Mouse (Mus musculus): ENCODE results near the gene Olfr594. TPM values are rescaled to one million over a fixed set of nuclear protein-coding genes. Genes with fewer than 3 reads are reported as not detected.
"Not testable (repeated sequence)": the region's sequence is repeated elsewhere in the genome, so short reads cannot be mapped to it uniquely, and the experiment has no call there.

Olfr594 gene
- not detected in 2 replicates for polyA plus RNA-seq (2014; fragmentation: Nextera tagmentation; extraction: Ambion mirVana)

GRCm38 (mm10) chr7:103216696-103217095, at the start of gene Olfr594:
Gene Olfr594 (plus strand): TSS chr7:103216996.
- H3K36me3 ChIP-seq (ENCODE audit: control insufficient read depth, insufficient read depth, low read length), result no peaks in the 10 kb centered on the region
- no peak within 1 kb of the TSS for H3K27ac ChIP-seq (ENCODE audit: low read depth, low read length)
- H3K4me2 ChIP-seq (ENCODE audit: low read depth, low read length), result no peak within 1 kb of the TSS
- no peaks in the 10 kb centered on the region for H3K9me3 ChIP-seq (ENCODE audit: control insufficient read depth, low read length)
- no peaks in the 10 kb centered on the region for H3K4me1 ChIP-seq (ENCODE audit: control insufficient read depth, insufficient read depth, low read length)
- H3K27me3 ChIP-seq (ENCODE audit: control insufficient read depth, insufficient read depth, low read length), result no peaks in the 10 kb centered on the region
- H3K4me3 ChIP-seq (ENCODE audit: low read depth, low read length), result no peak within 1 kb of the TSS
- H3K9ac ChIP-seq (replicated peaks; ENCODE audit: low read depth, low read length), result no peak within 1 kb of the TSS
- no peak for ATAC-seq (ENCODE audit: low read depth)

DNA sequence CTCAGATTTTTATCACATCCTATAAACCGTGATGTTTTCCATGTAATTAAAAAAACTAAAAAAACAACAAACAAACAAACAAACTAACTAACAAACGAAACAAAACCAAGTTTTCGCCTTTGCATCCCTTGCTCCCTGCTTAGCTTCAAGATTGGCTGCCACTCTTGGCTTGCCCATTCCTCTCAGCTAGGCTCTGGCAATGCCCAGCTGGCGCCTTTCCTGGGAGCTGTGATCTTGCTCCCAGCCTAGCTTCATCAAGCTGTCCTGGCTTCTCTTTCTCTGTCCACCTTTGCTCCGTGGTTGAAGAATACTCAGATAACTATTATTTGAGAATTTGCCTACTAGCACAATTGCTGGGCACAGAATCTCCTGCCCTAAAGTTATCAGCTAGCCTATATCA, 47.1 kb upstream of the Olfr594 start:
- no peak for ATAC-seq (ENCODE audit: low read depth)
- Histone ChIP-seq H3K9ac (replicated peaks; ENCODE audit: low read depth, low read length) (no peak overlapping the region), H3K4me2 (ENCODE audit: low read depth, low read length) (no peak overlapping the region), H3K4me3 (ENCODE audit: low read depth, low read length) (no peak overlapping the region), H3K4me1 (ENCODE audit: control insufficient read depth, insufficient read depth, low read length) (no peaks in the 10 kb centered on the region), H3K27ac (ENCODE audit: low read depth, low read length) (no peak overlapping the region), H3K36me3 (ENCODE audit: control insufficient read depth, insufficient read depth, low read length) (no peaks in the 10 kb centered on the region), H3K9me3 (ENCODE audit: control insufficient read depth, low read length) (no peaks in the 10 kb centered on the region), H3K27me3 (ENCODE audit: control insufficient read depth, insufficient read depth, low read length) (no peaks in the 10 kb centered on the region)
- WGBS, result 82% methylated on average over 5 of the region's 5 CpGs

DNA sequence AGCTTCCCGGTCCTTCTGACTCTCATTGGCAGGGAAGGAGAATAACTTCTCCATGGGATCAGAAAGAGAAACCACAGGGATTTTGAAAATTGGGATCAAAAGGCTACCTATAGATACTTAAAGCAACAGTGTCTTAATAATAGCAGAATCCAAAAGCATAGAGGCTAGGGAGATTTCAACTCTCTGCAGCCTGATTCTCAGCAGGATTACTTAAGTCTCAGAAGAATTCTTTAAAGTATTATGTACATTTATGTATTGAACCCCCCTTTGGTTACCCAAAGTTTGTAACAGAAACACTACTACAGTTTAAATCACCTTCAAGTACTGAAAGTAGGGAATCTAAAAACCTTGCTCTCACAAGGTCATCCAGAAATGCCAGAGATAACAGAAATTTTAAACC, 38.6 kb upstream of the Olfr594 start, which contains the start of gene Olfr591:
Gene Olfr591 (minus strand): TSS at position 101 of the 400 bp plus-strand sequence.
- Histone ChIP-seq H3K36me3 (ENCODE audit: control insufficient read depth, insufficient read depth, low read length) (no peaks in the 10 kb centered on the region), H3K27me3 (ENCODE audit: control insufficient read depth, insufficient read depth, low read length) (no peaks in the 10 kb centered on the region), H3K4me1 (ENCODE audit: control insufficient read depth, insufficient read depth, low read length) (no peaks in the 10 kb centered on the region), H3K4me2 (ENCODE audit: low read depth, low read length) (no peak within 1 kb of the TSS), H3K4me3 (ENCODE audit: low read depth, low read length) (no peak within 1 kb of the TSS), H3K9me3 (ENCODE audit: control insufficient read depth, low read length) (no peaks in the 10 kb centered on the region; the same call in 1 of the 2 replicates), H3K9ac (replicated peaks; ENCODE audit: low read depth, low read length) (no peak within 1 kb of the TSS), H3K27ac (ENCODE audit: low read depth, low read length) (no peak within 1 kb of the TSS)
- no peak for ATAC-seq (ENCODE audit: low read depth)
- WGBS, result 93% methylated on average over 1 of the region's 1 CpGs

- 73% methylated on average over 1 of the region's 1 CpGs for whole genome bisulfite sequencing
- ATAC-seq (ENCODE audit: low read depth); H3K4me2 ChIP-seq (ENCODE audit: low read depth, low read length): not testable (repeated sequence)
Measured at GRCm38 (mm10) chr7:103184503-103184902, 32.3 kb upstream of the Olfr594 start, which contains the start of gene Olfr592. Gene Olfr592 (plus strand): TSS chr7:103184803.

GRCm38 (mm10) chr7:103211562-103211961, 5.2 kb upstream of the Olfr594 start, which contains the start of gene Olfr593:
Gene Olfr593 (plus strand): TSS chr7:103211862.
- Histone ChIP-seq H3K9ac (replicated peaks; ENCODE audit: low read depth, low read length) (no peak within 1 kb of the TSS), H3K27me3 (ENCODE audit: control insufficient read depth, insufficient read depth, low read length) (no peaks in the 10 kb centered on the region), H3K9me3 (ENCODE audit: control insufficient read depth, low read length) (no peaks in the 10 kb centered on the region), H3K4me3 (ENCODE audit: low read depth, low read length) (no peak within 1 kb of the TSS), H3K27ac (ENCODE audit: low read depth, low read length) (no peak within 1 kb of the TSS), H3K4me1 (ENCODE audit: control insufficient read depth, insufficient read depth, low read length) (no peaks in the 10 kb centered on the region), H3K4me2 (ENCODE audit: low read depth, low read length) (no peak within 1 kb of the TSS), H3K36me3 (ENCODE audit: control insufficient read depth, insufficient read depth, low read length) (no peaks in the 10 kb centered on the region)
- WGBS, result 75% methylated on average over 1 of the region's 1 CpGs
- ATAC-seq (ENCODE audit: low read depth), result no peak

More at GRCm38 (mm10) chr7:103184503-103184902, 32.3 kb upstream of the Olfr594 start, which contains the start of gene Olfr592:
- not testable (repeated sequence) for H3K4me3 ChIP-seq (ENCODE audit: low read depth, low read length); H3K9me3 ChIP-seq (ENCODE audit: control insufficient read depth, low read length); H3K36me3 ChIP-seq (ENCODE audit: control insufficient read depth, insufficient read depth, low read length); H3K9ac ChIP-seq (replicated peaks; ENCODE audit: low read depth, low read length); H3K27me3 ChIP-seq (ENCODE audit: control insufficient read depth, insufficient read depth, low read length); H3K27ac ChIP-seq (ENCODE audit: low read depth, low read length); H3K4me1 ChIP-seq (ENCODE audit: control insufficient read depth, insufficient read depth, low read length)

DNA sequence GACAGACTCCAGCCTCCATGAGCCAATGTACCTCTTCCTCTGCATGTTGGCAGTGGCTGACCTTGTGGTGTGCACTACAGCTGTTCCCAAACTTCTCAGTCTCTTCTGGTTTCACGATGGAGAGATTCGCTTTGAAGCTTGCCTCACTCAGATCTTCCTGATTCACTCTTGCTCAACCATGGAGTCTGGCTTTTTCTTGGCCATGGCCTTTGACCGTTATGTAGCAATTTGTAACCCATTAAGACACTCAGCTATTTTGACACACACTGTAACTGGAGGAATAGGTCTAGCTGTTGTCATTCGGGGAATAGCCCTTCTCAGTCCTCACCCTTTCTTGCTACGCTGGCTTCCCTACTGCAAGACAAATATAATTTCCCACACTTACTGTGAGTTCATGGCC, 4.7 kb upstream of the Olfr594 start:
- WGBS, result 89% methylated on average over 5 of the region's 5 CpGs
- H3K9ac ChIP-seq (replicated peaks; ENCODE audit: low read depth, low read length); H3K4me1 ChIP-seq (ENCODE audit: control insufficient read depth, insufficient read depth, low read length); H3K27ac ChIP-seq (ENCODE audit: low read depth, low read length); H3K4me3 ChIP-seq (ENCODE audit: low read depth, low read length); ATAC-seq (ENCODE audit: low read depth); H3K4me2 ChIP-seq (ENCODE audit: low read depth, low read length); H3K36me3 ChIP-seq (ENCODE audit: control insufficient read depth, insufficient read depth, low read length); H3K27me3 ChIP-seq (ENCODE audit: control insufficient read depth, insufficient read depth, low read length); H3K9me3 ChIP-seq (ENCODE audit: control insufficient read depth, low read length): not testable (repeated sequence)

- ATAC-seq (ENCODE audit: low read depth); H3K4me2 ChIP-seq (ENCODE audit: low read depth, low read length); H3K9ac ChIP-seq (replicated peaks; ENCODE audit: low read depth, low read length); H3K4me1 ChIP-seq (ENCODE audit: control insufficient read depth, insufficient read depth, low read length); H3K9me3 ChIP-seq (ENCODE audit: control insufficient read depth, low read length); H3K36me3 ChIP-seq (ENCODE audit: control insufficient read depth, insufficient read depth, low read length); H3K27me3 ChIP-seq (ENCODE audit: control insufficient read depth, insufficient read depth, low read length); H3K4me3 ChIP-seq (ENCODE audit: low read depth, low read length); H3K27ac ChIP-seq (ENCODE audit: low read depth, low read length): not testable (repeated sequence)
Measured at GRCm38 (mm10) chr7:103252405-103252804, 35.6 kb downstream of the Olfr594 start, which contains the start of gene Usp17ld. Gene Usp17ld (minus strand): TSS chr7:103252505.

Small RNAs within 50 kb of the gene (microRNA-seq; reads per million reads assigned to microRNA genes)
- gene Gm23550 (not detected), gene Gm25171 (not detected)

Other genes starting within 250 kb of the Olfr594 start
- not detected in 2 replicates for gene Olfr577, start 241.1 kb upstream of the Olfr594 start, polyA plus RNA-seq (2014; fragmentation: Nextera tagmentation; extraction: Ambion mirVana)
- not detected in 2 replicates for gene Olfr578, start 227.7 kb upstream of the Olfr594 start, polyA plus RNA-seq (2014; fragmentation: Nextera tagmentation; extraction: Ambion mirVana)
- not detected in 2 replicates for gene Olfr582, start 179.0 kb upstream of the Olfr594 start, polyA plus RNA-seq (2014; fragmentation: Nextera tagmentation; extraction: Ambion mirVana)
- gene Olfr583, start 165.7 kb upstream of the Olfr594 start, polyA plus RNA-seq (2014; fragmentation: Nextera tagmentation; extraction: Ambion mirVana), result not detected in 2 replicates
- gene Olfr584, start 135.1 kb upstream of the Olfr594 start, polyA plus RNA-seq (2014; fragmentation: Nextera tagmentation; extraction: Ambion mirVana), result not detected in 2 replicates
- not detected in 2 replicates for gene Olfr585, start 119.3 kb upstream of the Olfr594 start, polyA plus RNA-seq (2014; fragmentation: Nextera tagmentation; extraction: Ambion mirVana)
- not detected in 2 replicates for gene Olfr586, start 91.4 kb upstream of the Olfr594 start, polyA plus RNA-seq (2014; fragmentation: Nextera tagmentation; extraction: Ambion mirVana)
- gene Olfr588-ps1, start 76.1 kb upstream of the Olfr594 start, polyA plus RNA-seq (2014; fragmentation: Nextera tagmentation; extraction: Ambion mirVana), result not detected in 2 replicates
- gene Olfr589, start 60.6 kb upstream of the Olfr594 start, polyA plus RNA-seq (2014; fragmentation: Nextera tagmentation; extraction: Ambion mirVana), result not detected in 2 replicates
- not detected in 2 replicates for gene Olfr591, start 38.7 kb upstream of the Olfr594 start, polyA plus RNA-seq (2014; fragmentation: Nextera tagmentation; extraction: Ambion mirVana)
- not detected in 2 replicates for gene Olfr592, start 32.2 kb upstream of the Olfr594 start, polyA plus RNA-seq (2014; fragmentation: Nextera tagmentation; extraction: Ambion mirVana)
- gene Olfr593, start 5.1 kb upstream of the Olfr594 start, polyA plus RNA-seq (2014; fragmentation: Nextera tagmentation; extraction: Ambion mirVana), result not detected in 2 replicates
- gene Usp17ld, start 35.5 kb downstream of the Olfr594 start, polyA plus RNA-seq (2014; fragmentation: Nextera tagmentation; extraction: Ambion mirVana), result not detected in 2 replicates
- gene Olfr596, start 88.7 kb downstream of the Olfr594 start, polyA plus RNA-seq (2014; fragmentation: Nextera tagmentation; extraction: Ambion mirVana), result not detected in 2 replicates
- gene Olfr597, start 99.3 kb downstream of the Olfr594 start, polyA plus RNA-seq (2014; fragmentation: Nextera tagmentation; extraction: Ambion mirVana), result not detected in 2 replicates
- gene Olfr598, start 106.6 kb downstream of the Olfr594 start, polyA plus RNA-seq (2014; fragmentation: Nextera tagmentation; extraction: Ambion mirVana), result not detected in 2 replicates
- not detected in 2 replicates for gene Olfr599, start 118.9 kb downstream of the Olfr594 start, polyA plus RNA-seq (2014; fragmentation: Nextera tagmentation; extraction: Ambion mirVana)
- gene Olfr600, start 132.7 kb downstream of the Olfr594 start, polyA plus RNA-seq (2014; fragmentation: Nextera tagmentation; extraction: Ambion mirVana), result not detected in 2 replicates
- gene Olfr601, start 145.7 kb downstream of the Olfr594 start, polyA plus RNA-seq (2014; fragmentation: Nextera tagmentation; extraction: Ambion mirVana), result not detected in 2 replicates
- not detected in 2 replicates for gene Olfr603, start 169.2 kb downstream of the Olfr594 start, polyA plus RNA-seq (2014; fragmentation: Nextera tagmentation; extraction: Ambion mirVana)
- not detected in 2 replicates for gene Usp17lc, start 198.1 kb downstream of the Olfr594 start, polyA plus RNA-seq (2014; fragmentation: Nextera tagmentation; extraction: Ambion mirVana)
- not detected in 2 replicates for gene Olfr605, start 228.4 kb downstream of the Olfr594 start, polyA plus RNA-seq (2014; fragmentation: Nextera tagmentation; extraction: Ambion mirVana)
- not detected in 2 replicates for gene Olfr606, start 232.1 kb downstream of the Olfr594 start, polyA plus RNA-seq (2014; fragmentation: Nextera tagmentation; extraction: Ambion mirVana)
- gene Olfr607, start 247.2 kb downstream of the Olfr594 start, polyA plus RNA-seq (2014; fragmentation: Nextera tagmentation; extraction: Ambion mirVana), result not detected in 2 replicates

Measured in neural tube, embryonic 14.5 days (tissue).